Mouse (Mus musculus) liver, embryonic 13.5 days (tissue): Measurements from ENCODE around the gene Gm21905. TPM values are rescaled to one million over a fixed set of nuclear protein-coding genes. Genes with fewer than 3 reads are reported as not detected.

Experiments used
- ATAC-seq: fragments of 200-750 bp; cut with Nextera tagmentation; 2 replicates; pipeline ENCODE4 v1.8.0; 2017; ENCODE audit warnings: low read depth, mild to moderate bottlenecking, moderate number of reproducible peaks, moderate library complexity
- DNase-seq: peaks from one replicate; pipeline ENCODE4 v3.0.0; 2022
- H3K27ac ChIP-seq: fragments of 300-500 bp; sonication (generic); 2 replicates; pipeline ENCODE4 v1.5.1; 2015; ENCODE audit warnings: moderate library complexity, mild to moderate bottlenecking, inconsistent platforms
- H3K27me3 ChIP-seq: fragments of 300-500 bp; sonication (generic); 2 replicates; pipeline ENCODE4 v1.6.1; 2015; ENCODE audit warnings: mild to moderate bottlenecking, inconsistent platforms
- H3K36me3 ChIP-seq: fragments of 300-500 bp; sonication (generic); 2 replicates; pipeline ENCODE4 v1.6.1; 2015; ENCODE audit warnings: mild to moderate bottlenecking, inconsistent platforms
- H3K4me1 ChIP-seq: fragments of 300-500 bp; sonication (generic); replicated peaks from 2 replicates; pipeline ENCODE4 v1.6.1; 2015; ENCODE audit warnings: inconsistent platforms
- H3K4me2 ChIP-seq: fragments of 300-500 bp; sonication (generic); 2 replicates; pipeline ENCODE4 v1.6.1; 2015; ENCODE audit warnings: inconsistent platforms, mild to moderate bottlenecking, moderate library complexity
- H3K4me3 ChIP-seq: fragments of 300-500 bp; sonication (generic); replicated peaks from 2 replicates; pipeline ENCODE4 v1.5.1; 2015; ENCODE audit warnings: mild to moderate bottlenecking, inconsistent platforms
- H3K9ac ChIP-seq: fragments of 300-500 bp; sonication (generic); 2 replicates; pipeline ENCODE4 v1.6.1; 2015; ENCODE audit warnings: mild to moderate bottlenecking, inconsistent platforms
- H3K9me3 ChIP-seq: fragments of 300-500 bp; sonication (generic); replicated peaks from 2 replicates; pipeline ENCODE4 v1.6.1; 2016; ENCODE audit warnings: inconsistent platforms
- WGBS: fragments of 180-500 bp; shearing (Covaris S2); methylation state at CpG from one replicate; pipeline ENCODE4 v1.1.7; 2015; ENCODE audit not compliant: insufficient replicate concordance; 5-methylcytosine and 5-hydroxymethylcytosine counted together
- polyA plus RNA-seq: library from polyadenylated mRNA; unstranded; fragments of >200 nt; fragmentation: Nextera tagmentation; extraction: Ambion mirVana; gene quantifications from 2 replicates; pipeline ENCODE4 v1.2.1, GENCODE M21; 2015

The Gm21905 gene
- polyA plus RNA-seq = not detected in 2 replicates

GRCm38 (mm10) chr5:67946321-67946720, at the start of gene Gm21905:
Gm21905 (minus strand) TSS chr5:67946421.
- Histone ChIP-seq H3K4me1 (no peaks in the 10 kb centered on the region; the same call in 1 of the 2 replicates), H3K4me3 (no peak within 1 kb of the TSS), H3K27ac (no peak within 1 kb of the TSS), H3K36me3 (no peaks in the 10 kb centered on the region), H3K9me3 (no peaks in the 10 kb centered on the region), H3K4me2 (no peak within 1 kb of the TSS), H3K27me3 (no peaks in the 10 kb centered on the region), H3K9ac (no peak within 1 kb of the TSS)
- ATAC-seq = no peak
- WGBS = 67% methylated on average over 5 of the region's 5 CpGs
- no peak for DNase-seq

DNA sequence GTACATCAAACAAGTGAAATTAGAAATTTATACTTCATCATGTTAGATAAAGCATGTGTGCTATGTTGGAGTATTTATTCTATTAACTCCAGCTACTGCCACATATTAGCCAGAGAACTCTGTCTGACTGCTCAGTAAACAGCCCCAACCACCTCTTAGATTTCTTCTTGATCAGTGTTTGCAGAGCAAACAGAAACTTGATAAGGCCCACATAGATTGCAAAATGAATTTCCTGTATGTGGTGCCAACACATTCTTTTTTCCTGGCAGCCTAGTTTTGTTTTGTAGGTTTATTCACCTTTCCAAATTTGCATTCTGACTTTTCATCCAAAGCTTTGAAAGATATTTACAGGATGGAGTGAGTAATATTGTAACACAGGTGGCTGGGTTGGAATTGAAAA, 44.2 kb upstream of the Gm21905 start:
- no peaks in the 10 kb centered on the region for H3K27me3 ChIP-seq
- no peak overlapping the region for H3K9ac ChIP-seq
- H3K27ac ChIP-seq = no peak overlapping the region
- H3K4me1 ChIP-seq = no peaks in the 10 kb centered on the region
- H3K36me3 ChIP-seq = no peaks in the 10 kb centered on the region
- no peak for DNase-seq
- H3K4me3 ChIP-seq = no peak overlapping the region
- ATAC-seq = no peak
- H3K9me3 ChIP-seq = no peaks in the 10 kb centered on the region
- H3K4me2 ChIP-seq = no peak overlapping the region

DNA sequence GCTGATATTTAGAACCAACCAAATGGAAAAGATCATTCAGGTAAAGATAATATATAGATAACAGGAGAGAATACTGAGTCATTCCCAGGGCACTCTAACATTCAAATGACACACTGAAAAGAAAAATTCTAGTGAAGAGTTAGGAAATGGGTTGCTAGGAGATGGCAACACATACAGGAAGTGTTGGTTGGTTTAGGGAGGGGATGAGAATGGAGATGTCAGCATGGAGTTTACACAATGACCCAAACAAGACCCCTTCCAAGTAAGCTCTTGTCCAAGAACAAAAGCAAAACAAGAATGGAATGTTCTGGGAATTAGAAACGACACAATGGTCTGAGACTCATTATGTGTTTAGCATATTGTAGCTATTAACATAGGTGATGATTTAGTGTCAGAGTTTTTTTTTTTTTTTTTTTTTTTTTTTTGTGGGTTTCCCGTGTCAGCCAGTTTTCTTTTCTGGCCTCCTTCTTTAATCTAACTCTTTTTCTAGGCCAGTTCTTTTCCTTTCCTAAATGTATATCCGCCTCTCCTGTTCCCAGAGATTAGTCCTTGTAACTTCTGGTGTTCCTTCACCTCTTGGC, 35.8 kb upstream of the Gm21905 start:
- Histone ChIP-seq H3K4me3 (no peak overlapping the region), H3K9me3 (no peaks in the 10 kb centered on the region), H3K27ac (no peak overlapping the region), H3K9ac (no peak overlapping the region), H3K4me1 (no peaks in the 10 kb centered on the region), H3K36me3 (no peaks in the 10 kb centered on the region), H3K4me2 (no peak overlapping the region), H3K27me3 (no peaks in the 10 kb centered on the region)
- 28% methylated on average over 3 of the region's 3 CpGs for WGBS
- no peak for ATAC-seq
- DNase-seq = no peak

DNA sequence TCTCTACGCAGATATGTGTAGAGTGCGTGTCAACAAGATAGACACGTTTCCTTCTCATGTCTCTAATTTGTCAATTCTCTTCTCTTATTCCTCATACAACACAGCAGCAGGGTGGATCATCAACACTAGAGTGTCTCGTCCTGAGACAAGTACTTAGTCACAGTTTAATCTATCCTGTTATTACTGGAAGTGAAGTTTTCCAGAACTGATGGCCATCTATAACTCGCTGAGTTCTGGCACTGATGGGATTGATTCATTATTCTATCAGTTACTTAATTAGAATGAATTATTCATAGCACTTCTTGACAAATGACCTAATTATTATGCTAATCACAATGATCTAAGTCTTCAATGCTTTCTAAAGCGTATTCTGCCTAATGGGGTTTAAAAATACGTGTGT, 23.3 kb upstream of the Gm21905 start:
- Histone ChIP-seq H3K27ac (no peak overlapping the region), H3K9ac (no peak overlapping the region), H3K9me3 (no peaks in the 10 kb centered on the region), H3K27me3 (no peaks in the 10 kb centered on the region), H3K4me3 (no peak overlapping the region), H3K36me3 (no peaks in the 10 kb centered on the region), H3K4me1 (no peaks in the 10 kb centered on the region), H3K4me2 (no peak overlapping the region)
- no peak for ATAC-seq
- no peak for DNase-seq
- WGBS = 65% methylated on average over 7 of the region's 7 CpGs

DNA sequence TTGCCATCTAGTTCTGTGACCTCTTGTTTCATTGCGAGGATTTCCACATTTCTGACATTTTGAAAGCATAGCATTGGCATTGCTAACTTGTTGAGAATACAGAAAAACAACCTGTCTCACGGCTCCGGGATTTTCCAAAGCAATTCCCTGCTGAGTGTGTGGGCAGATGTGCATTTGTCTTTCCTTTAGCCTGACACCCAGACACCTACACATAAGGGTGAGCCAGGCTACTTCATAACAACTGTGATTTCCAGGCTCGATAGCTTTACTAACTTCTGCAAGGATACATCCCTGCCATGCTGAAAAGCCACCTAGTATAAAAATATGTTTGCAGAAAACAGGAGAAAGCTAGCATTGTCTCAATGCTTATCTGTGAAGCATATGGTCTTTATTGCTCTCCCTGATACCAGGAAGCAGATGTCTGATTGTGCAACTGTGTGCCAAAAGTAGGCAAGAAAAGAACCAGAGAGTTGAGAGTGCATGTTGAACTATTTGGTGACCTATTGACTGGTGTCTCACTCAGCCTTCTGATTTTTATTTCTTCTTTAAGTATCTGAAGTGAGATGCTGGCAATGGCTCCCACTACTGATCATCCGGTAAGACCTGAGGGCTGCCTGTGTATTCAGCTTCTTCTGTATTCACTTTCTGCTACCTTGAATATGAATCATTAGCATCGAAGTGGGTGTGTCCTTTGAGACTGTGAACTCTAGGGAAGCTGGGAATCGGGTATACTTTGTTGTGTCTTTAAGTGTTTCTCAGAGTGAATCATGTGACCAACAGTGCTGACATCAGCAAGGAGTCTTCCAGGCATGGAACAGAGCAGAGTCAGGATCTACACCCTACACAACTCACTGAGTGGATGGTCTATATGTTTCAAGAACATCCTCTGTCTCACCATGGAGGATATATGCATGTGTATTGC, 15.7 kb upstream of the Gm21905 start:
- no peak overlapping the region for H3K4me3 ChIP-seq
- H3K9me3 ChIP-seq = no peaks in the 10 kb centered on the region
- ATAC-seq (no peak), DNase-seq (no peak)
- H3K27ac ChIP-seq = no peak overlapping the region
- no peaks in the 10 kb centered on the region for H3K4me1 ChIP-seq
- no peak overlapping the region for H3K4me2 ChIP-seq
- H3K9ac ChIP-seq = no peak overlapping the region
- no peaks in the 10 kb centered on the region for H3K36me3 ChIP-seq
- H3K27me3 ChIP-seq = no peaks in the 10 kb centered on the region
- WGBS = 57% methylated on average over 7 of the region's 7 CpGs

DNA sequence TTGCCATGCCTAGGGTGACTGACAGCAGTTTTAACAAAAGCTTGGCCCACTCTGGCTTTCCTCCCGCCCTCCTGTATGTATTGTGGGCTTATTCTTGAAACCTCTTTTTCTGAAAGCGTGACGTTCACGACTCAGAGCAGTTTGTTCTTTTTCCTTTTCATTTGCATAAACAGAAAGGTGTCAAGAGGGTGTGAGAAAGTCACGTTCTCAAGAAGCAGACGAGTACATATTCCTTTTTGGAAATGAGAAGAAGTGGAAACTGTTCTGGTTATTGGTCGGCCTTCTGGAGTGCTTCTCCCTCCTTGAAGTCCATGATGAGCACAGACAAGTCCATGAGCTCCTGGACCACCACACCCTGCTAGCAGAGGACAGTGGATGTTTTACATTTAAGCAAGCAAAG, 9.3 kb upstream of the Gm21905 start:
- no peak overlapping the region for H3K27ac ChIP-seq
- 62% methylated on average over 7 of the region's 7 CpGs for WGBS
- ATAC-seq = no peak
- H3K4me2 ChIP-seq = no peak overlapping the region
- H3K9me3 ChIP-seq = no peaks in the 10 kb centered on the region
- no peak overlapping the region for H3K9ac ChIP-seq
- H3K4me3 ChIP-seq = no peak overlapping the region
- H3K27me3 ChIP-seq = no peaks in the 10 kb centered on the region
- no peak for DNase-seq
- H3K4me1 ChIP-seq = no peaks in the 10 kb centered on the region
- no peaks in the 10 kb centered on the region for H3K36me3 ChIP-seq

DNA sequence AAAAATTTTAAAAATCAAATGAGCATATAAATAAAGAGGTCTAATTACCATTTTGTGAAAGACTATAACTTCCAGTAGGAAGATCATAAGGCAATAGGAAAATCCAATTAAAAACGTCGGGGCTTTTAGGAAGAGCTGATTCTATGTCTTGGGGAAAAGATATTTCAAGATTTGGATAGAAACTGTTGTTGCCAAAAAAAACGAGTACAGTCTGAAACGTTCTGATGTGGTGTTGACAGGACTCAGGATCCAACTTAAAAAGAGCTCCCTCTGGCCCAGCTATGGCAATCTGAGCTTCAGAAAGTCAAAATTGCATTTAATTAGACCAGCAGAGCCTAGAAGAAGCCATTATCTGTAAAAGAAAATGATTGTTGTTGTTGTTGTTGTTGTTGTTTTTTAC, 7.9 kb upstream of the Gm21905 start:
- Histone ChIP-seq H3K4me1 (no peaks in the 10 kb centered on the region), H3K9ac (no peak overlapping the region), H3K27me3 (no peaks in the 10 kb centered on the region), H3K9me3 (no peaks in the 10 kb centered on the region), H3K4me3 (no peak overlapping the region), H3K36me3 (no peaks in the 10 kb centered on the region), H3K4me2 (no peak overlapping the region), H3K27ac (no peak overlapping the region)
- WGBS = 62% methylated on average over 4 of the region's 4 CpGs
- ATAC-seq = no peak
- no peak for DNase-seq

DNA sequence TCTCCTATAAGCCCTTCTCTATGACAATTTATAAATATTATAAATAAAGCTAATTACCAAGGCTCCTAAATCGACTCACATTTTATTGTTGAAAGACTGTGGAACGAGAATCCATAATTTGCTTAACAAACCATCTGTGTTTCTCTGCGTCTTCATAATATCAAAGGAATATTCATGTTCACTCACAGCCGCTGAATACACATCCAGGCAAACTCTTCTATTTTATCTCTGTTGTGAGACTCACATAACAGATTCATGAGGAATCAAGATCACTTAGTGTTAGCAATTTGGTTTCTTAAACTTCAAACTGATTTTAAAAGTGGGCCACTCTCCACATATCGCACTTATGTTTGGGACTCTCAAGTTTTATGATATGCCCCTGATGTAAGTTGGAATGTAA, 1.9 kb upstream of the Gm21905 start:
- H3K27me3 ChIP-seq = no peaks in the 10 kb centered on the region
- ATAC-seq (no peak), DNase-seq (no peak)
- no peaks in the 10 kb centered on the region for H3K9me3 ChIP-seq
- no peaks in the 10 kb centered on the region for H3K36me3 ChIP-seq
- WGBS = 74% methylated on average over 5 of the region's 5 CpGs
- H3K9ac ChIP-seq = no peak overlapping the region
- H3K4me2 ChIP-seq = no peak overlapping the region
- H3K4me3 ChIP-seq = no peak overlapping the region
- H3K4me1 ChIP-seq = no peaks in the 10 kb centered on the region; the same call in 1 of the 2 replicates
- H3K27ac ChIP-seq = no peak overlapping the region

DNA sequence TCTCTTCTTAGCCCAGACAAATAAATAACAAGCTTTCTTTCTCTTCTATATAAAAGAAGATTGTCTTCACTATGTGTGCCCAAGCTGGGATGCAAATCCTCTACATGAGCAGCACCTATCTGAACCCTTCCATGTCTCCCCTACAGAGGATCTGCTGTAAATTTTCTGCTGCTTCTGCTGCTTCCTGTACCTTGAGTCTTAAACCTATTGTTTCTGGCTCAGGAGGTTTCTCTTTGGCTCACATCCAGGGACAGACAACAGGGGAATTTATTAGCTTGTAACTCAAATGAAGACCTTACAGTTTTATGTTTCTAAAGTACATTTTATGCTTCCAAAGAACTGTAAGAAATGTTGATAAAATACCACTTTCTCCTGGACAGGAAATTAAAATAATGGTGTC, 785 bp upstream of the Gm21905 start:
- no peak for ATAC-seq
- Histone ChIP-seq H3K9ac (no peak overlapping the region), H3K4me3 (no peak overlapping the region), H3K9me3 (no peaks in the 10 kb centered on the region), H3K27ac (no peak overlapping the region), H3K4me1 (no peaks in the 10 kb centered on the region; the same call in 1 of the 2 replicates), H3K4me2 (no peak overlapping the region), H3K27me3 (no peaks in the 10 kb centered on the region), H3K36me3 (no peaks in the 10 kb centered on the region)
- DNase-seq = no peak

- no peaks in the 10 kb centered on the region for H3K36me3 ChIP-seq
Observed at GRCm38 (mm10) chr5:67944074-67944785, 2.0 kb downstream of the Gm21905 start.

DNA sequence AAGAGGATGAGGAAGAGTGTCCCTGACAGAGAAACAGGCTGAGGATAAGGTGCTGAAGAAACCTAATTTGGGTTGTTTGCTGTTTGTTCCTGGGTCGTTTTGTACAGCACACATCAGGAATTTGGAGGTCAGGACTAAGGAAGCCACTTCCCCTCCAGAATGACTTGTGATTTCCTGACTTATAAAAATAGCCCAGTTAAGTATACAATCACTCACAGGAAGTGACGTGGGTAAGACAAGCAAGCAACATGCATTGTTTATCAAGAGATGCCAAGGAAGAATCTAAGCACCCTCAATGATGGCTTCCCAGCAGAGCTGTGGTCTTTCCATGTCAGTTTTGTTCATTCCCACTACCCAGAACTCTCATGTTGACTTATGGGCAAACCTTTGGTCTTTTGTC, 3.0 kb downstream of the Gm21905 start:
- DNase-seq (no peak), ATAC-seq (no peak)
- Histone ChIP-seq H3K4me2 (no peak overlapping the region), H3K4me3 (no peak overlapping the region), H3K9ac (no peak overlapping the region), H3K36me3 (no peaks in the 10 kb centered on the region), H3K27ac (no peak overlapping the region), H3K9me3 (no peaks in the 10 kb centered on the region), H3K4me1 (no peaks in the 10 kb centered on the region; the same call in 1 of the 2 replicates), H3K27me3 (no peaks in the 10 kb centered on the region)
- 6% methylated on average over 2 of the region's 2 CpGs for WGBS

More at GRCm38 (mm10) chr5:67944074-67944785, 2.0 kb downstream of the Gm21905 start:
- DNase-seq = no peak
- H3K9ac ChIP-seq = no peak overlapping the region
- no peak overlapping the region for H3K4me2 ChIP-seq
- no peak for ATAC-seq
- 56% methylated on average over 1 of the region's 1 CpGs for WGBS
- H3K9me3 ChIP-seq = no peaks in the 10 kb centered on the region
- H3K27ac ChIP-seq = no peak overlapping the region
- no peak overlapping the region for H3K4me3 ChIP-seq
- H3K27me3 ChIP-seq = no peaks in the 10 kb centered on the region
- no peaks in the 10 kb centered on the region; the same call in 1 of the 2 replicates for H3K4me1 ChIP-seq
